Mouse (Mus musculus): Measurements from ENCODE around the gene Cct5. TPM values are rescaled to one million over a fixed set of nuclear protein-coding genes. Genes with fewer than 3 reads are reported as not detected.
A peak's percentile ranks its signal among the peaks of the same experiment; 100 is the strongest.

Cct5 gene
- total RNA-seq, 1 experiment = 695 TPM

DNA sequence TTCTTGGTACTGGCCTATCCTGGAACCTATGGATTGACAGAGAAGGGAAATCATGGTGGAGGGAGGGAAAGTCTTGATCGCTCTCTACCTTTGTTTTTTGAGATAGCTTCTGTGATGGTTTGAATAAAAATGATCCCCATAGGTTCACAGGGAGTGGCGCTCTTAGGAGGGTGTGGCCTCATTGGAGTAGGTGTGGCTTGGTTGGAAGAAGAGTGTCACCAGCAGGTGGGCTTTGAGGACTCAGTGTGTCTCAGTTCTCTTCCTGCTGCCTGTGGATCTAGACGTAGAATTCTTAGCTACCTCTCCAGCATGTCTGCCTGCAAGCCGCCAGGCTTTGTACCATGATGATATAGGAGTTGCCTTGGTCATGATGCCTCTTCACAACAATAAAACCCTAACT lies 39.6 kb downstream of the Cct5 start:
- no peak overlapping the region for H3K9ac ChIP-seq (ENCODE audit: insufficient read depth, low read depth, low read length, poor library complexity, severe bottlenecking)
- H3K36me3 ChIP-seq (ENCODE audit: control insufficient read depth, insufficient read depth, low read length, poor library complexity, severe bottlenecking) = no peaks in the 10 kb centered on the region
- H3K4me3 ChIP-seq (ENCODE audit: insufficient read depth in 1 of 2, low read depth in 1 of 2, low read length in 2 of 2, poor library complexity in 1 of 2, severe bottlenecking in 1 of 2) = no peak overlapping the region
- H3K27ac ChIP-seq (ENCODE audit: insufficient read depth, low read depth, low read length, poor library complexity, severe bottlenecking) = no peak overlapping the region
- in situ Hi-C loops (cut with MboI; ENCODE audit: low sequenced_read_pairs in 2 of 2, unreplicated experiment in 2 of 2) = no loop called here
- no peaks in the 10 kb centered on the region for H3K9me3 ChIP-seq (ENCODE audit: control insufficient read depth, insufficient read depth, low read depth, low read length)
- TF ChIP-seq ZC3H11A (IDR thresholded peaks at IDR 0.05; ENCODE audit: borderline replicate concordance, low read depth, low read length) = no peak
- TF ChIP-seq ZNF384 (IDR thresholded peaks at IDR 0.05; ENCODE audit: low read depth, low read length) = no peak
- TF ChIP-seq HCFC1 (IDR thresholded peaks at IDR 0.05; ENCODE audit: borderline replicate concordance, insufficient read depth, low read length) = no peak
- peak; percentile 37 for DNase-seq (ENCODE audit: low read depth, low spot score)
- peaks cover 4 to 5% of the 10 kb centered on the region in 2 experiments; a peak in 2 of 4 replicates for H3K4me1 ChIP-seq (ENCODE audit: control insufficient read depth in 2 of 2, insufficient read depth in 2 of 2, low read length in 2 of 2, poor library complexity in 1 of 2)

DNA sequence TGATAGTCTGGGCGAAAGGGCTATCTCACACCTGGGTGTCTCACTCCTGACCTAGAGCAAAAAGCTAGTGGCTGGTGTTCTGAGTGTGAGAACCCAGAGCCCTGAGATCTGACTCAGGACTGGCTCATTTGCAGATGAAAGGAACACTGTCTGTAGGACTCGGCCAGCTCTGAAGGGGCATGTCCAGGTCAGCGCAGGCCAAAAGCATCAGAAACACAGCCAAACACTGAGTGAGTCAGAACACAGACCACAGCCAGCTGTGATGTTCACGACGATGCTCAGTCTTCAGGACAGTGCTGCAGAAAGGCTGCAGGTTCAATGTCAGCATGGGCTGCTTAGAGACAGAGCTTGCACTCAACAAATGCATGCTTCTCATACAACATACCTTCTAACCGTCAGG lies 40.2 kb downstream of the Cct5 start:
- H3K9ac ChIP-seq (ENCODE audit: insufficient read depth, low read depth, low read length, poor library complexity, severe bottlenecking) = no peak overlapping the region
- DNase-seq (ENCODE audit: low read depth, low spot score) = no peak
- no peak overlapping the region for H3K4me3 ChIP-seq (ENCODE audit: insufficient read depth in 1 of 2, low read depth in 1 of 2, low read length in 2 of 2, poor library complexity in 1 of 2, severe bottlenecking in 1 of 2)
- no peaks in the 10 kb centered on the region for H3K9me3 ChIP-seq (ENCODE audit: control insufficient read depth, insufficient read depth, low read depth, low read length)
- H3K4me1 ChIP-seq (ENCODE audit: control insufficient read depth in 2 of 2, insufficient read depth in 2 of 2, low read length in 2 of 2, poor library complexity in 1 of 2) = peaks cover 4 to 5% of the 10 kb centered on the region in 2 experiments; a peak in 2 of 4 replicates
- TF ChIP-seq HCFC1 (IDR thresholded peaks at IDR 0.05; ENCODE audit: borderline replicate concordance, insufficient read depth, low read length) (no peak), ZC3H11A (IDR thresholded peaks at IDR 0.05; ENCODE audit: borderline replicate concordance, low read depth, low read length) (no peak), ZNF384 (IDR thresholded peaks at IDR 0.05; ENCODE audit: low read depth, low read length) (no peak), MAFK (IDR thresholded peaks at IDR 0.05; ENCODE audit: insufficient read depth, low read depth, low read length) (no peak), CHD2 (IDR thresholded peaks at IDR 0.05; ENCODE audit: low read depth, low read length) (no peak)
- in situ Hi-C loops (cut with MboI; ENCODE audit: low sequenced_read_pairs in 2 of 2, unreplicated experiment in 2 of 2) = no loop called here
- H3K36me3 ChIP-seq (ENCODE audit: control insufficient read depth, insufficient read depth, low read length, poor library complexity, severe bottlenecking) = no peaks in the 10 kb centered on the region
- no peak overlapping the region for H3K27ac ChIP-seq (ENCODE audit: insufficient read depth, low read depth, low read length, poor library complexity, severe bottlenecking)

DNA sequence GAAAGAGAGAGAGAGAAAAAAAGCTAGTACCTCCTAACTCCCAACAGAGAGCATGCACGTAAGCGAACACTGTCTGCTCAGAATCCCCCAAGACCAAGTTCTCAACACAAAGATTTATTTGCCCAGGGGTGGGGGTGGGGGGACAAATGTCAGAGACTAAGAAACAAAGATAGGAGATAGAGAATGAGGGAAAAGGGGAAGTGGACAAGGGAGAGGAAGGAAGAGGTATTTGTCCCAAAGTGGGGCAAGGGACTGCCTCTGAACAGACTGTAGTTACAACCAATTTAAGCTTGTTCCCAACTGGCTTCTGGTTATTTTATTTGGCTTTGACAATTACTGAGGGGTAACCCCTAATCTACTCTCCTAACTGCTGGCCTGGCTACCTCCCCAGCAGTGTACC lies 46.7 kb downstream of the Cct5 start:
- Histone ChIP-seq H3K9me3 (ENCODE audit: control insufficient read depth, insufficient read depth, low read depth, low read length) (no peaks in the 10 kb centered on the region), H3K9ac (ENCODE audit: insufficient read depth, low read depth, low read length, poor library complexity, severe bottlenecking) (no peak overlapping the region), H3K4me1 (ENCODE audit: control insufficient read depth in 2 of 2, insufficient read depth in 2 of 2, low read length in 2 of 2, poor library complexity in 1 of 2) (peaks cover 2 to 7% of the 10 kb centered on the region in 2 experiments; a peak in 3 of 4 replicates), H3K36me3 (ENCODE audit: control insufficient read depth, insufficient read depth, low read length, poor library complexity, severe bottlenecking) (no peaks in the 10 kb centered on the region), H3K27ac (ENCODE audit: insufficient read depth, low read depth, low read length, poor library complexity, severe bottlenecking) (no peak overlapping the region), H3K4me3 (ENCODE audit: insufficient read depth in 1 of 2, low read depth in 1 of 2, low read length in 2 of 2, poor library complexity in 1 of 2, severe bottlenecking in 1 of 2) (no peak overlapping the region)
- no peak for DNase-seq (ENCODE audit: low read depth, low spot score)
- in situ Hi-C loops (cut with MboI; ENCODE audit: low sequenced_read_pairs in 2 of 2, unreplicated experiment in 2 of 2) = no loop called here
- TF ChIP-seq ZC3H11A (IDR thresholded peaks at IDR 0.05; ENCODE audit: borderline replicate concordance, low read depth, low read length) (no peak), ZNF384 (IDR thresholded peaks at IDR 0.05; ENCODE audit: low read depth, low read length) (no peak), CHD2 (IDR thresholded peaks at IDR 0.05; ENCODE audit: low read depth, low read length) (no peak), HCFC1 (IDR thresholded peaks at IDR 0.05; ENCODE audit: borderline replicate concordance, insufficient read depth, low read length) (no peak), MAFK (IDR thresholded peaks at IDR 0.05; ENCODE audit: insufficient read depth, low read depth, low read length) (no peak)

DNA sequence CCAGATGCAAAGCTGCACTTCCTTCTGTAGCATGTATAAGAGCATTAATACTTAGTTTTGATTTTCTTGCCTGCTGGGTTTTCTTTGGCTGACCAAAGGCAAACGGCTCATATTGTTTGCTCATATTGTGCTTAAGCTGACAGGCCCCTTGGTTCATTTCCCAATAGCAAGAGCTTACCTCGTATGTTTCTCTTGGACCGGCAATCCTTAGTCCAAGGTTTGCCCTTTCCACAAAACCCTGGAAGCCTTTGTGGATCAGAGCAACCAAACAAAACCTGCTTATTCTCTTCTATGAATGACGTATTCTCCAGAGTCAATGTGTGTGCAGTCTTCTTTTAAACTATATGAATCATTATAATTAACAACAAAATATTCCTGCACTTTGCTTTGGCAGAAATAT lies 51.2 kb downstream of the Cct5 start:
- H3K9ac ChIP-seq (ENCODE audit: insufficient read depth, low read depth, low read length, poor library complexity, severe bottlenecking) = no peak overlapping the region
- peaks cover 5 to 18% of the 10 kb centered on the region in 2 experiments for H3K4me1 ChIP-seq (ENCODE audit: control insufficient read depth in 2 of 2, insufficient read depth in 2 of 2, low read length in 2 of 2, poor library complexity in 1 of 2)
- in situ Hi-C loops (cut with MboI; ENCODE audit: low sequenced_read_pairs in 2 of 2, unreplicated experiment in 2 of 2) = no loop called here
- H3K4me3 ChIP-seq (ENCODE audit: insufficient read depth in 1 of 2, low read depth in 1 of 2, low read length in 2 of 2, poor library complexity in 1 of 2, severe bottlenecking in 1 of 2) = no peak overlapping the region
- DNase-seq (ENCODE audit: low read depth, low spot score) = no peak
- TF ChIP-seq CHD2 (IDR thresholded peaks at IDR 0.05; ENCODE audit: low read depth, low read length) = no peak
- no peak for TF ChIP-seq ZC3H11A (IDR thresholded peaks at IDR 0.05; ENCODE audit: borderline replicate concordance, low read depth, low read length)
- TF ChIP-seq ZNF384 (IDR thresholded peaks at IDR 0.05; ENCODE audit: low read depth, low read length) = no peak
- TF ChIP-seq MAFK (IDR thresholded peaks at IDR 0.05; ENCODE audit: insufficient read depth, low read depth, low read length) = no peak
- TF ChIP-seq HCFC1 (IDR thresholded peaks at IDR 0.05; ENCODE audit: borderline replicate concordance, insufficient read depth, low read length) = no peak
- H3K9me3 ChIP-seq (ENCODE audit: control insufficient read depth, insufficient read depth, low read depth, low read length) = no peaks in the 10 kb centered on the region
- H3K36me3 ChIP-seq (ENCODE audit: control insufficient read depth, insufficient read depth, low read length, poor library complexity, severe bottlenecking) = no peaks in the 10 kb centered on the region
- H3K27ac ChIP-seq (ENCODE audit: insufficient read depth, low read depth, low read length, poor library complexity, severe bottlenecking) = no peak overlapping the region

DNA sequence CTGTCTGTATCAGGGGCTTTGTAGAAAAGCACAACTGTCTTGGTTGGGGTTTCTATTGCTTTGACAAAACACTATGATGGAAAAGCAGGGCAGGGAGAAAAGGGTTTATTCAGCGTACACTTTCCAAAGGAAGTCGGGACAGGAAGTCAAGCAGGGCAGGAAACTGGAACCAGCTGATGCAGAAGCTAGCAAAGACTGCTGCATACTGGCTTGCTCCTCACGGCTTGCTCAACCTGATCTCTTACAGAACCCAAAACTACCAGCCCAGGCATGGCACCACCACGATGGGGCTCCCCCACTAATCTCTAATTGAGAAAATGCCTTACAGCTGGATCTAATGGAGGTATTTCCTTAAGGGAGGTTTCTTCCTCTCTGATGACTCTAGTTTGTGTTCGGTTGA lies 54.2 kb downstream of the Cct5 start:
- in situ Hi-C loops (cut with MboI; ENCODE audit: low sequenced_read_pairs in 2 of 2, unreplicated experiment in 2 of 2) = no loop called here
- no peak for DNase-seq (ENCODE audit: low read depth, low spot score)

More for the DNA sequence above, 54.2 kb downstream of the Cct5 start:
- H3K4me1 ChIP-seq (ENCODE audit: control insufficient read depth in 2 of 2, insufficient read depth in 2 of 2, low read length in 2 of 2, poor library complexity in 1 of 2) = peaks cover 6 to 18% of the 10 kb centered on the region in 2 experiments
- H3K4me3 ChIP-seq (ENCODE audit: insufficient read depth in 1 of 2, low read depth in 1 of 2, low read length in 2 of 2, poor library complexity in 1 of 2, severe bottlenecking in 1 of 2) = no peak overlapping the region
- TF ChIP-seq MAFK (IDR thresholded peaks at IDR 0.05; ENCODE audit: insufficient read depth, low read depth, low read length) = no peak
- TF ChIP-seq ZC3H11A (IDR thresholded peaks at IDR 0.05; ENCODE audit: borderline replicate concordance, low read depth, low read length) = no peak
- TF ChIP-seq HCFC1 (IDR thresholded peaks at IDR 0.05; ENCODE audit: borderline replicate concordance, insufficient read depth, low read length) = no peak
- TF ChIP-seq CHD2 (IDR thresholded peaks at IDR 0.05; ENCODE audit: low read depth, low read length) = no peak
- TF ChIP-seq ZNF384 (IDR thresholded peaks at IDR 0.05; ENCODE audit: low read depth, low read length) = no peak
- no peaks in the 10 kb centered on the region for H3K9me3 ChIP-seq (ENCODE audit: control insufficient read depth, insufficient read depth, low read depth, low read length)
- H3K36me3 ChIP-seq (ENCODE audit: control insufficient read depth, insufficient read depth, low read length, poor library complexity, severe bottlenecking) = no peaks in the 10 kb centered on the region
- H3K27ac ChIP-seq (ENCODE audit: insufficient read depth, low read depth, low read length, poor library complexity, severe bottlenecking) = no peak overlapping the region; the same call in 1 of the 2 replicates
- H3K9ac ChIP-seq (ENCODE audit: insufficient read depth, low read depth, low read length, poor library complexity, severe bottlenecking) = no peak overlapping the region

Data from ES-E14 (cell line).